Mouse (Mus musculus) kidney, embryonic 15.5 days (tissue): ENCODE measurements around the gene Myo1c. TPM values are rescaled to one million over a fixed set of nuclear protein-coding genes. Genes with fewer than 3 reads are reported as not detected.

ENCODE experiments used
- ATAC-seq: fragments of 200-750 bp; cut with Nextera tagmentation; replicated peaks from 2 replicates; pipeline ENCODE4 v1.8.0; 2017; ENCODE audit warnings: moderate TSS enrichment; ENCODE audit not compliant: low FRiP score
- H3K27ac ChIP-seq: fragments of 300-500 bp; sonication (generic); 2 replicates; pipeline ENCODE4 v1.5.1; 2015; ENCODE audit warnings: mild to moderate bottlenecking, inconsistent platforms
- H3K27me3 ChIP-seq: fragments of 300-500 bp; sonication (generic); 2 replicates; pipeline ENCODE4 v1.6.1; 2015; ENCODE audit warnings: inconsistent platforms
- H3K36me3 ChIP-seq: fragments of 300-500 bp; sonication (generic); 2 replicates; pipeline ENCODE4 v1.6.1; 2015; ENCODE audit warnings: inconsistent platforms
- H3K4me1 ChIP-seq: fragments of 300-500 bp; sonication (generic); 2 replicates; pipeline ENCODE4 v1.6.1; 2015; ENCODE audit warnings: inconsistent platforms
- H3K4me2 ChIP-seq: fragments of 300-500 bp; sonication (generic); 2 replicates; pipeline ENCODE4 v1.6.1; 2015; ENCODE audit warnings: moderate library complexity, mild to moderate bottlenecking, inconsistent platforms
- H3K4me3 ChIP-seq: fragments of 300-500 bp; sonication (generic); replicated peaks from 2 replicates; pipeline ENCODE4 v1.5.1; 2015; ENCODE audit warnings: mild to moderate bottlenecking, inconsistent platforms
- H3K9ac ChIP-seq: fragments of 300-500 bp; sonication (generic); 2 replicates; pipeline ENCODE4 v1.6.1; 2015; ENCODE audit warnings: mild to moderate bottlenecking, inconsistent platforms
- H3K9me3 ChIP-seq: fragments of 300-500 bp; sonication (generic); replicated peaks from 2 replicates; pipeline ENCODE4 v1.6.1; 2016; ENCODE audit warnings: inconsistent platforms
- WGBS: fragments of 180-500 bp; shearing (Covaris S2); methylation state at CpG from one replicate; pipeline ENCODE4 v1.1.7; 2015; ENCODE audit warnings: mixed read lengths; 5-methylcytosine and 5-hydroxymethylcytosine counted together
- polyA plus RNA-seq: library from polyadenylated mRNA; unstranded; fragments of >200 nt; fragmentation: Nextera tagmentation; extraction: Ambion mirVana; gene quantifications from 2 replicates; pipeline ENCODE4 v1.2.1, GENCODE M21; 2015

Myo1c gene
- 59.8 and 67.6 TPM in 2 replicates for polyA plus RNA-seq

DNA sequence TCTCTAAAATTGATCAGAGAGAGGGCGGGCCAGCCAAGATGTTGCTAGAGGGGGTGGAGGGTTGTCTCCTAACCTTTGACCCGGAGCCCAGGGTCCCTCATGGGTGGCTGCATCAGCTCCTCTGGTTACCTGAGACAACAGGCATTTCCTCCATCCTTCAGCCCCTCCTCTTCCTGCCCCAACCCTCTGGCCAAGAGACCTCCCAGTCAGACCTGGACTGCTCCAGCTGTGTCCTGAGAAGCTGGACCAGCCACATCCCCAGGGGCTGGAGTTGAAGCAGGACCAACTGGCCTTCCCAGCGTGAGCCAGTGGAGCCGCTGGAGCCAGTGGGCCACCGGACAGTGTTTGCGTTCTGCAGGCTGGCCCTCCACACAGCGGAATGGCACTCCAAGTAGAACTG lies at the start of gene Myo1c:
Gene Myo1c, plus strand, starts transcription at position 194 of the 400 bp plus-strand sequence.
- Histone ChIP-seq H3K36me3 (peaks cover 3% of the 10 kb centered on the region; the same call in 1 of the 2 replicates), H3K27ac (peak within 1 kb of the TSS; percentile 96), H3K4me2 (peak within 1 kb of the TSS; percentile 90), H3K9me3 (no peaks in the 10 kb centered on the region), H3K27me3 (no peaks in the 10 kb centered on the region), H3K4me3 (peak within 1 kb of the TSS; percentile 72), H3K4me1 (peaks cover 61% of the 10 kb centered on the region), H3K9ac (peak within 1 kb of the TSS; percentile 77)
- 59% methylated on average over 7 of the region's 7 CpGs for WGBS
- ATAC-seq = no peak

DNA sequence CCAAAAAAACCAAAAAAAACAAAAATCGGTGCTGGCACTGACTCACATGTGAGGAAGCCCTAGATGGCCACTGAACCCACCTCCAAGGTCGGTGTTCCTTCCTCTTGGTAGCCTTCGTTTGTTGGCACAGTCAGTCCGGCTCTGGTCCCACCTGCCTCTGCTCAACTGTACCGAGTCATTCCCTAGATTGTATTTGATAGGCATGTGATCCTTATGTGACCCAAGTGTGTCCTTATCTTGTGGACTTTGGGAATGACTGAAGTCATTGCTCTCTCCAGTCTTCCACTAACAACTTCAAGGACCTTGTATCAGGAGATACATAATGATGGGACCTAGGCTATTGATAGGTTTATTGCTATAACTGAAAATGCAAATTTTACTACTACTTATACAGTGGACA lies 45.5 kb upstream of the Myo1c start:
- no peaks in the 10 kb centered on the region for H3K27me3 ChIP-seq
- no peak overlapping the region for H3K4me3 ChIP-seq
- no peak for ATAC-seq
- H3K36me3 ChIP-seq = peaks cover 84% of the 10 kb centered on the region
- H3K27ac ChIP-seq = no peak overlapping the region
- no peaks in the 10 kb centered on the region for H3K9me3 ChIP-seq
- H3K9ac ChIP-seq = no peak overlapping the region
- whole genome bisulfite sequencing = 90% methylated on average over 5 of the region's 5 CpGs
- no peak overlapping the region for H3K4me2 ChIP-seq
- peaks cover 16% of the 10 kb centered on the region for H3K4me1 ChIP-seq

DNA sequence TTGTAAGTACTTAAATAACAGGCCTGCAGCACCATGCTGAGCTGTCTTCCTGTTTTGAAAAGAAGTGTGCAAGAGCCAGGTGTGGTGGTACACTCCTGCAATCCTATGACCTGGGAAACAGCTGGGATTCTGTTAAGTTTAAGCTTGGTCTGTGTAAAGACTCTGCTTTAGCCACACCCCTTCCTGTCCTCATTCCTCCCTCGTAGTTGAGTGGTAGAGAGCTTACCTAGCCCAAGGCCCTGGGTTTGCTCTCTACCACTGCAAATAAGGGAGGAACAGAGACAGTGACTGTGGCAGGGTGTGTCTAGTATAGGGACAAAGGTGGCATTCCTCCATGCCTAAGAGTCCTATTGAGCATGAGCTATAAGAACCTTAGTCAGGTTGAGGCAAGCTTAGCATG lies 45.0 kb upstream of the Myo1c start:
- Histone ChIP-seq H3K36me3 (peaks cover 84% of the 10 kb centered on the region), H3K4me3 (no peak overlapping the region), H3K4me2 (no peak overlapping the region), H3K27ac (no peak overlapping the region), H3K4me1 (peaks cover 16% of the 10 kb centered on the region), H3K9me3 (no peaks in the 10 kb centered on the region), H3K27me3 (no peaks in the 10 kb centered on the region), H3K9ac (no peak overlapping the region)
- no peak for ATAC-seq
- 67% methylated on average over 1 of the region's 1 CpGs for WGBS

DNA sequence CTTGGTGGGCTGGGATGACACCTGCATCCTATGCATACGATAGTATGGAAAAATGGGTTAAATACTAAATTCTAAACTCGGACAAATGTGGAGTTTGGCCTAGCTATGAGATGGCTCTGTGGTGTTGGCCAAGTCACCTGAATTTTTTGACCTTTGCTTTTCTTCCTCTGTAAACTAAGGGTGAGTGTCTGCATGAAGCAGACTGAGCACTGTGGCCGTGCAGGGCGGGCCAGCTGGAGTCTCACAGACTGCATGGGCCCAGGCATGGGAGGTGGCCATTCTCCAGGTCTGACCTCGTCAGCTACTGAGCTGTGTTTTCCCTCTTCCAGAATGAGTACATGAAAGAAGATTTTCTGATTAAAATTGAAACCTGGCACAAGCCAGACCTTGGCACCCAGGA lies 41.5 kb upstream of the Myo1c start:
- Histone ChIP-seq H3K9me3 (no peaks in the 10 kb centered on the region), H3K4me2 (no peak overlapping the region), H3K4me1 (peaks cover 16% of the 10 kb centered on the region), H3K27ac (no peak overlapping the region), H3K4me3 (no peak overlapping the region), H3K36me3 (peaks cover 85% of the 10 kb centered on the region), H3K27me3 (no peaks in the 10 kb centered on the region), H3K9ac (no peak overlapping the region)
- no peak for ATAC-seq
- WGBS = 93% methylated on average over 5 of the region's 5 CpGs

DNA sequence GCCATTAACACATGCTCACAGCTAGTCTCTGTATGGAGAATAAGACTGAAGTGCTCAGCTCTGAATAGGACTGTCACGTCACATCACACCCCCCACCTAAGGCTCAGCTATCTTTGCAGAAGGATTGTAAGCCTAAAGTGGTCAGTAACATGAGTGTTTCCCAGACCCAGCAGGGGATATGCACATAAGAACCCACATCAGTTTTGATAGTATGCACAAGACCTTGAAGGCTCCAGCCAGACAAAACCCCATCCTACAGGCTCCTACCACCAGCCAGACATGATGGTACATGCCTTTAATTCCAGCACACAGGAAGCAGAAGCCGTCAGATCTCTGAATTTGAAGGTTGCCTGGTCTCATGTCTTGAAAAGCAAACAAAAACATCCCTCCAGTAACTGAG lies 40.3 kb upstream of the Myo1c start:
- H3K27me3 ChIP-seq = no peaks in the 10 kb centered on the region
- H3K4me3 ChIP-seq = no peak overlapping the region
- H3K9me3 ChIP-seq = no peaks in the 10 kb centered on the region
- H3K9ac ChIP-seq = no peak overlapping the region
- ATAC-seq = no peak
- peaks cover 88% of the 10 kb centered on the region for H3K36me3 ChIP-seq
- H3K4me1 ChIP-seq = peaks cover 16% of the 10 kb centered on the region
- H3K27ac ChIP-seq = no peak overlapping the region
- 85% methylated on average over 2 of the region's 2 CpGs for WGBS
- H3K4me2 ChIP-seq = no peak overlapping the region

DNA sequence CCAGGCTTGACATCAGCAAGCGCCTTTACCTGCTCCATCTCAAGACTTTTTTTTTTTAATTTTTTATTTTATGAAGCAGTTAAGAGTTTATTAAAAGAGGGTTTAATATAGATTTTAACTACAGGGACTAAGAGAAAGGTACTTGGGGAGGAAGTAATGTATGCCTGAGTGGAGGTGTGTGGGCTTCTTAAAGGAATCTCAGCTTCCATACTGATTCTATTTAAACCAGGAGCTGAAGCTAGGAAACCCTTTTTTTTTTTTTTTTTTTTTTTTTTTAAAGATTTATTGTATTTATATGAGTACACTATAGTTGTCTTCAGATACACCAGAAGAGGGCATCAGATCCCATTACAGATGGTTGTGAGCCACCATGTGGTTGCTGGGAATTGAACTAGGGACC lies 35.5 kb upstream of the Myo1c start:
- WGBS = 98% methylated on average over 1 of the region's 1 CpGs
- no peak overlapping the region for H3K4me3 ChIP-seq
- H3K4me2 ChIP-seq = no peak overlapping the region
- ATAC-seq = no peak
- no peak overlapping the region for H3K27ac ChIP-seq
- no peaks in the 10 kb centered on the region for H3K9me3 ChIP-seq
- no peaks in the 10 kb centered on the region for H3K27me3 ChIP-seq
- no peaks in the 10 kb centered on the region for H3K4me1 ChIP-seq
- peaks cover 89% of the 10 kb centered on the region for H3K36me3 ChIP-seq
- no peak overlapping the region for H3K9ac ChIP-seq

DNA sequence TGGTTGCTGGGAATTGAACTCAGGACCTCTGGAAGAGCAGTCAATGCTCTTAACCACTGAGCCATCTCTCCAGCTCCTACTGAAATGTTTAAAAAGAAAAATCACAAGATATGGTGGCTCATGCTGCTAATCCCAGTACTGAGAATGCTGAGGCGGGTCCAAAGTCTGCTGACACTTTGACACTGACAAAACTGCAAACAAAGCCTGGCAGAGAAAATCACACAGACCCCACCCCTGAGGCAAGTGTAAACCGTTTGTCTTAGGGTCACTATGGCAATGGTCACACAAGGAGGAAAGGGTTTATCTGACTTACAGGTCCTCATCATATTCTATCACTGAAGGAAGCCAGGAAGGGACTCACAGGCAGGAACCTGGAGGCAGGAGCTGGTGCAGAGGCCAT lies 34.7 kb upstream of the Myo1c start:
- no peak for ATAC-seq
- H3K27me3 ChIP-seq = no peaks in the 10 kb centered on the region
- no peak overlapping the region for H3K4me2 ChIP-seq
- H3K4me1 ChIP-seq = no peaks in the 10 kb centered on the region
- H3K36me3 ChIP-seq = peaks cover 89% of the 10 kb centered on the region
- 86% methylated on average over 2 of the region's 2 CpGs for WGBS
- no peaks in the 10 kb centered on the region for H3K9me3 ChIP-seq
- no peak overlapping the region for H3K27ac ChIP-seq
- no peak overlapping the region for H3K4me3 ChIP-seq
- no peak overlapping the region for H3K9ac ChIP-seq

DNA sequence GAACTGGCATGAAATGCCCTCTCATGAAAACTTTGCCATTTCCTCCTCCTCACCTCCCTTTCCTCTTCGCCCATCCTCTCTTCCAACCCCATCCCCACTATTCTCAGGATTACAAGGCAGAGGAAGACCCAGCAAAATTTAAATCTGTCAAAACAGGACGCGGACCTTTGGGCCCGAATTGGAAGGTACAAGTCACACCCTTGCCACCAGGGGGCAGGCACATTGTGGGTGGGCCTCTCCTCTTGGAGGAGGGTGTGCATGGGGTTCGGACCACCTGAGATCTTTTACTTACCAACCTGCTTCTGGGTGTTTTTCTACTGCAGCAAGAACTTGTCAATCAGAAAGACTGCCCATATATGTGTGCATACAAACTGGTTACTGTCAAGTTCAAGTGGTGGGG lies 31.2 kb upstream of the Myo1c start:
- H3K27me3 ChIP-seq = no peaks in the 10 kb centered on the region
- no peaks in the 10 kb centered on the region for H3K9me3 ChIP-seq
- no peak overlapping the region for H3K4me3 ChIP-seq
- ATAC-seq = no peak
- H3K4me2 ChIP-seq = no peak overlapping the region
- H3K9ac ChIP-seq = no peak overlapping the region
- no peak overlapping the region for H3K27ac ChIP-seq
- peaks cover 84% of the 10 kb centered on the region for H3K36me3 ChIP-seq
- WGBS = 78% methylated on average over 5 of the region's 5 CpGs
- peaks cover 8% of the 10 kb centered on the region; the same call in 1 of the 2 replicates for H3K4me1 ChIP-seq

DNA sequence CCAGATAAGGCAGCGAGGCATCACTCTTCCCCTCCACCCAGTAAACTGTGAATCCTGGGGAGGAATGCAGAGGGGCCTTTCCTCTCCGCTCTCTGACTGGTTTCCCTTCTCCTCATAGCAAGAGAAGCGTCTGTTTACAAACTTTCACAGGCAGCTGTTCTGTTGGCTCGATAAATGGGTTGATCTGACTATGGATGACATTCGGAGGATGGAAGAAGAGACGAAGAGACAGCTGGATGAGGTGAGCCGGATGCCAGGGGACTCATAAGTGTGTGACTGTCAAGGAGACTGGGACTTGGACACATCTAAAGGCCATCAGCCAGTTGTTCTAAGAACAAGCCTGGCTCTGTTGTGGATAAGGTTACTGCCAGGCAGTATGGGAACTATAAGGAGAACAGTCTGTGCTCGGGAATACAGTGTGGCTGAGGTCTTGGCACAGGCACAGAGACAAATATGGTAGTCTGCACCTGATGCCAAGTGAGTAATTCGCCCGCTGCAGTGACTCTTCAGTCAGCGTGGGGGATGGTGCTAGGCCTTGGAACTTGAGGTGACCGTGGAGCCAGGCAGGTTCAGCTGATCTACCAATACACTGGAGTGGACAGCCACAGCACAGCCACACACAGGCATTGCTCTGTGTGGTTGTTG lies 30.0 kb upstream of the Myo1c start:
- H3K9ac ChIP-seq = no peak overlapping the region
- ATAC-seq = no peak
- H3K4me3 ChIP-seq = no peak overlapping the region
- H3K36me3 ChIP-seq = peaks cover 84% of the 10 kb centered on the region
- WGBS = 93% methylated on average over 12 of the region's 12 CpGs
- H3K4me2 ChIP-seq = no peak overlapping the region
- H3K27ac ChIP-seq = no peak overlapping the region
- no peaks in the 10 kb centered on the region for H3K27me3 ChIP-seq
- H3K4me1 ChIP-seq = peaks cover 13% of the 10 kb centered on the region
- no peaks in the 10 kb centered on the region for H3K9me3 ChIP-seq

DNA sequence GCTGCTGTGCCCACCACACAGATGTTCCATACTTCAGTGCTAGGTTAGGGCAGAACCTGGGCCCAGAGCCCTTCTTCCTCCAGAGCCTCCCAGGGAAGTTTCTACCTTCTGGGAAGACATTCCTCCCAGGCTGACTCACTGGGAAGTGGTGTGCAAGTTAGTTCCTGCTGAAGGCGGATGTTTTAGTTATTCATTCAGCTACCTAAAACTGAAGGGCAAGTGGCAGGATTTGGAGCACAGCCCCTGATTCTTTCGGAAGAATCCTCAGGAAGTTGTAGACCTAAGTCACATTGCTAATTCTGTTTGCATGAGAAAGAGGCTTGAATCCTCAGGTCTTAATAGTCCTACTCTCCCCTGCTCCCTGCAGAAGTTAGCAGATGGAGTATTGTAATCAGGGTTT lies 28.9 kb upstream of the Myo1c start:
- Histone ChIP-seq H3K27me3 (no peaks in the 10 kb centered on the region), H3K9me3 (no peaks in the 10 kb centered on the region), H3K36me3 (peaks cover 89% of the 10 kb centered on the region), H3K4me3 (no peak overlapping the region), H3K27ac (peak overlapping the region; percentile 66), H3K9ac (no peak overlapping the region), H3K4me2 (no peak overlapping the region), H3K4me1 (peaks cover 13% of the 10 kb centered on the region)
- ATAC-seq = no peak
- WGBS = 79% methylated on average over 2 of the region's 2 CpGs

DNA sequence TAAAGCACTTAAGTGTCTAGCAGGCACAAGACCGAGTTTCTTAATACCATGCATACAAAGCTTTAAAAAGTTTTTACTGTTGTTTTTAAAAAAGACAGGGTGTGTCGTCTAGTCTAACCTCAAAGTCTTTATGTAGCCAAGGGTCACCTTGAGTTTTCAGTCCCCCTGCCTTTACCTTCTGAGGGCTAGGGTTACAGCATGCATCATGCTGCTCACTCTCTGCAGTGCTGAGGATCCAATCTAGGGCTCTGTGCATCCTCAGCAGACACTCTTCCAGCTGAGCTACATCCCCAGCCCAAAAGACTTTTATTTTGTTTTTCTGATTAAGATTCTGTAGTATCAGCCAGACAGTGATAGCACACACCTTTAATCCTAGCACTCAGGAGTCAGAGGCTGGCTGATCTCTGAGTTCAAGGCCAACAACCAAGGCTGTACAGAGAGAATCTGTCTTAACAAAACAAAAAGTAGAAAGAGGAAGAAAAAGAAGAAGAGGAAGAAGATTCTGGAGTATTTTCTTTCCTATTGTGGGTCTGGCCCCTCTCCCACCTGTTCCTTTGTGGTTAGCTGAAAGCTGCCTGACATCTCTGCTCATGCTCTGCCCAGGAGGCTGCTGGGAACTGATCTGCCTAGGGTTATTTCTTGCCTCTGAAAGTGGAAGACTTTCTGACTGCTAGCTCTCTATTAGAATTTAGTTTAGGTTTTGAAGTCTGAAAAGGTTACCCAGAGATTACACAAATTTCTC lies 27.5 kb upstream of the Myo1c start:
- Histone ChIP-seq H3K4me2 (no peak overlapping the region), H3K9ac (no peak overlapping the region), H3K9me3 (no peaks in the 10 kb centered on the region), H3K4me3 (no peak overlapping the region), H3K27ac (peak overlapping the region; percentile 91), H3K4me1 (peaks cover 13% of the 10 kb centered on the region), H3K27me3 (no peaks in the 10 kb centered on the region), H3K36me3 (peaks cover 91% of the 10 kb centered on the region)
- WGBS = 81% methylated on average over 2 of the region's 2 CpGs
- ATAC-seq = no peak

DNA sequence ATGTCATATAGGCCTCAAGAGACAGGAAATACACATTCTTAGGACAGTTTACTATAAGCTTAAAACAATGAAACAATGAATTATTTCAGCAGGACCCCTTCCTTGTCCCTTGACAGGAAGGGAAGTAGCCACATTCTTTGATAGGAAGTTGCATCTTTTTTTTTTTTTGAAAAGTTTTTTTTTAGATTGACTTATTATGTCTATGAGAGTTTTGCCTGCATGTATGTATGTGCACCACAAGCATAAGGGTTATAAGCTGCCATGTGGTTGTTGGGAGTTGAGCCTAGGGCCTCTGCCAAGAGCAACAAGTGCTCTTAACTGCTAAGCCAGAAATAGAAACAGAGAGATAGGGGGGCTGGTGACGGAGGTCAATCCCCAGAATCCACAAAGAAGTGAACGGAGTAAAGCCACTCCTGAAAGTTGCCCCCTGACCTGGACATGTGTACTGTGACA lies 26.2 kb upstream of the Myo1c start:
- Histone ChIP-seq H3K4me2 (no peak overlapping the region), H3K27me3 (no peaks in the 10 kb centered on the region), H3K36me3 (peaks cover 85% of the 10 kb centered on the region), H3K4me3 (no peak overlapping the region), H3K4me1 (peaks cover 13% of the 10 kb centered on the region), H3K9ac (no peak overlapping the region), H3K9me3 (no peaks in the 10 kb centered on the region), H3K27ac (peak overlapping the region; percentile 91)
- peak; percentile 40; the same call in 1 of the 2 replicates for ATAC-seq
- WGBS = 42% methylated on average over 2 of the region's 2 CpGs
